In the genomic region with DNA sequence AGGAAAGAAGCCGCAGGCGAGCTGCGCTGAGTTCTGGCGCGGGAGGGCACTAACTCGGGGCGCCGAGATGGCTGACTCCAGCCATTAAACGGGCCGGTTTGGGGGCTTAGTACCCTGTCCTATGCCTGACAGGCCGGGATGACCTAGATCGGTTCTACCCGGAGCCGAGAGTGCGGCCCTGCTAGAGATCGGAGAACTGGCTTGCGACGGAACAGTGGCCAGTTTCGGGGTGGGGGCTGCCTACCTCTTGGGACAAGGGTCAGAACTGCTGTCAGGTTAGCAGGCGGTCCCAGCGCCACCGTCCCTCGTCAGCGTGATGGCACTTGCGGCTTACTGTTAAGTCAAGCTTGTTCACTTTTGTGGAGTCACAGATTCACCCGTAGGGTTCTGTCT, we compare ENCODE assay signal across 1 mouse cellular context.
TF ChIP-seq lines count a peak whose summit lies in the region.

No protein-coding gene starts in this region.

TF ChIP-seq in MEL, 35 proteins besides CTCF, POLR2A, EP300 and RAD21:
- TF ChIP-seq KAT2A (conservative IDR thresholded peaks at IDR 0.05; ENCODE audit: low read depth, low read length) (no peak), USF1 (IDR thresholded peaks at IDR 0.05; ENCODE audit: low read depth, low read length) (no peak), E2F4 (IDR thresholded peaks at IDR 0.05; ENCODE audit: borderline replicate concordance, low read depth, low read length) (no peak; the same call in 1 of the 2 replicates), CHD1 (IDR thresholded peaks at IDR 0.05; ENCODE audit: low read depth, low read length) (no peak), POLR2AphosphoS5 (IDR thresholded peaks at IDR 0.05; ENCODE audit: borderline replicate concordance, low read depth, low read length) (no peak), MXI1 (IDR thresholded peaks at IDR 0.05; ENCODE audit: low read depth, low read length) (no peak; the same call in 1 of the 2 replicates), GABPA (IDR thresholded peaks at IDR 0.05; ENCODE audit: low read depth, low read length) (no peak), SIN3A (IDR thresholded peaks at IDR 0.05; ENCODE audit: low read length) (no peak), TBP (IDR thresholded peaks at IDR 0.05; ENCODE audit: low read depth, low read length) (no peak), ETS1 (IDR thresholded peaks at IDR 0.05; ENCODE audit: low read depth, low read length) (no peak), MAZ (IDR thresholded peaks at IDR 0.05; ENCODE audit: low read depth, low read length) (no peak), NRF1 (IDR thresholded peaks at IDR 0.05; ENCODE audit: insufficient read depth, low read depth, low read length, poor library complexity, severe bottlenecking) (no peak)
